Mouse (Mus musculus) forebrain, postnatal 0 days (tissue): Measurements from ENCODE around the gene Gga3. TPM values are rescaled to one million over a fixed set of nuclear protein-coding genes. Genes with fewer than 3 reads are reported as not detected.

Experiments
- ATAC-seq: fragments of 200-750 bp; cut with Nextera tagmentation; 2 replicates; pipeline ENCODE4 v1.8.0; 2017; ENCODE audit warnings: mild to moderate bottlenecking, moderate library complexity
- DNase-seq: peaks from one replicate; pipeline ENCODE4 v3.0.0-alpha.2; 2015
- H3K27ac ChIP-seq: fragments of 300-500 bp; sonication (generic); 2 replicates; pipeline ENCODE4 v1.5.1; 2014; ENCODE audit warnings: low read depth, mild to moderate bottlenecking, antibody characterized with exemption, low read length, moderate library complexity, mixed read lengths
- H3K27me3 ChIP-seq: fragments of 300-500 bp; sonication (generic); 2 replicates; pipeline ENCODE4 v1.6.1; 2014; ENCODE audit warnings: mild to moderate bottlenecking, low read length, mixed read lengths; ENCODE audit not compliant: insufficient read depth
- H3K36me3 ChIP-seq: fragments of 300-500 bp; sonication (generic); 2 replicates; pipeline ENCODE4 v1.6.1; 2014; ENCODE audit warnings: mild to moderate bottlenecking, moderate library complexity; ENCODE audit not compliant: insufficient read depth
- H3K4me1 ChIP-seq: fragments of 300-500 bp; sonication (generic); 2 replicates; pipeline ENCODE4 v1.6.1; 2014; ENCODE audit warnings: antibody characterized with exemption; ENCODE audit not compliant: insufficient read depth
- H3K4me2 ChIP-seq: fragments of 300-500 bp; sonication (generic); 2 replicates; pipeline ENCODE4 v1.6.1; 2014; ENCODE audit warnings: low read depth, mild to moderate bottlenecking, moderate library complexity
- H3K4me3 ChIP-seq: fragments of 300-500 bp; sonication (generic); 2 replicates; pipeline ENCODE4 v1.5.1; 2014; ENCODE audit warnings: low read depth, low read length, mixed read lengths
- H3K9ac ChIP-seq: fragments of 300-500 bp; sonication (generic); 2 replicates; pipeline ENCODE4 v1.6.1; 2014; ENCODE audit warnings: mild to moderate bottlenecking
- H3K9me3 ChIP-seq: fragments of 300-500 bp; sonication (generic); 2 replicates; pipeline ENCODE4 v1.6.1; 2016; ENCODE audit warnings: low read length
- CTCF ChIP-seq: sonication (generic); IDR thresholded peaks from 2 replicates; pipeline ENCODE4 v1.5.1; 2016; ENCODE audit warnings: antibody characterized with exemption, control low read depth, low read depth
- WGBS: fragments of 180-500 bp; shearing (Covaris S2); extraction: QIAGEN DNeasy Blood & Tissue Kit; methylation state at CpG from one replicate; pipeline ENCODE4 v1.1.7; 2014; 5-methylcytosine and 5-hydroxymethylcytosine counted together
- polyA plus RNA-seq: library from polyadenylated mRNA; unstranded; fragments of >200 nt; fragmentation: Nextera tagmentation; extraction: Ambion mirVana; gene quantifications from 2 replicates; pipeline ENCODE4 v1.2.1, GENCODE M21; 2015
- total RNA-seq: library from RNA; depleted of rRNA; stranded (reverse); fragments of >200 nt; gene quantifications from 2 replicates; pipeline ENCODE4 v1.2.3, GENCODE M21; 2014

Gga3 gene
- total and polyA plus RNA-seq, 2 experiments from 2014 or later = 18.5 to 34.0 TPM

DNA sequence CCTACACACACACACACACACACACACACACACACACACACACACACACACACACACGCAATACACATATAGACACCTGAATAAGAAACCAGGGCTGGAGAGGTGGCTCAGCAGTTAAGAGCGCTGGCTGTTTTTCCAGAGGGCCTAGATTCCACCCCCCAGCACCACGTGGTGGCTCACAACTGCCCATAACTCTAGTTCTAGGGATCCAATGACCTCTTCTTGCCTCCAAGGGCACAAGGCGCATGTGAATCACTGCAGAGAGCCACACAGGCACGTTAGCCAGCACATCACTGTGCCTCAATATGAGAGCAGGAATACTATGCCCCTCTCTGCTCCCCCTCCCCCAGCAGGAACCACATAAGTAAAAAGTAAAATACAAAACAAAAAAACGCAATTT lies 13.0 kb upstream of the Gga3 start:
- H3K4me1 ChIP-seq = peaks cover 9% of the 10 kb centered on the region
- no peak overlapping the region for H3K4me3 ChIP-seq
- no peaks in the 10 kb centered on the region for H3K9me3 ChIP-seq
- no peak for DNase-seq
- H3K9ac ChIP-seq = no peak overlapping the region
- H3K27ac ChIP-seq = no peak overlapping the region
- 84% methylated on average over 6 of the region's 6 CpGs for WGBS
- H3K4me2 ChIP-seq = no peak overlapping the region
- TF ChIP-seq CTCF = no peak
- peaks cover 41% of the 10 kb centered on the region for H3K36me3 ChIP-seq
- no peaks in the 10 kb centered on the region for H3K27me3 ChIP-seq
- no peak for ATAC-seq

DNA sequence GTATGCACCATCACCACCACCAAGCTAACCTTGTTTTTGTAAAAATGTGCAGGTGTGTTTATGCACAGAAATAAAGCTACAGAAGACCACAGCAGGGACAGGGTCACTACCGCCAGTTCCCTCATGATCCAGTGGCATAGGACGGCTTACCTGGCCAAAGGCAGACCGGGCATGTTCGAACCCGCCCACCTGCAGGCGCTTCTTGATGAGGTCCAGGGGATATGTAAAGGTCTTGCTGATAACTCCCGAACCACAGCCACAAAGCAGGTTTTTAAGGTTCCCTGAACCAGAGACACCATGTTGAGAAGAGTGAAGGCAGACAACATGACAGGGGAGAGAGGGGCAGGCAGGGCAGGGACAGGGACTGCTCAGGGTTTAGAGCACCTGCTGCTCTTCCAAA lies 12.5 kb upstream of the Gga3 start:
- DNase-seq (no peak), ATAC-seq (no peak)
- Histone ChIP-seq H3K4me3 (no peak overlapping the region), H3K27me3 (no peaks in the 10 kb centered on the region), H3K27ac (no peak overlapping the region), H3K4me1 (peaks cover 14% of the 10 kb centered on the region), H3K4me2 (no peak overlapping the region), H3K36me3 (peaks cover 38% of the 10 kb centered on the region), H3K9me3 (no peaks in the 10 kb centered on the region), H3K9ac (no peak overlapping the region)
- no peak for TF ChIP-seq CTCF
- 93% methylated on average over 7 of the region's 7 CpGs for WGBS

GRCm38 (mm10) chr11:115615875-115616274 lies 12.0 kb upstream of the Gga3 start:
- peaks cover 14% of the 10 kb centered on the region for H3K4me1 ChIP-seq
- H3K36me3 ChIP-seq = peaks cover 33% of the 10 kb centered on the region
- H3K27me3 ChIP-seq = no peaks in the 10 kb centered on the region
- no peak overlapping the region for H3K4me2 ChIP-seq
- TF ChIP-seq CTCF = no peak
- no peak for ATAC-seq
- H3K27ac ChIP-seq = no peak overlapping the region
- WGBS = 85% methylated on average over 6 of the region's 6 CpGs
- H3K9me3 ChIP-seq = no peaks in the 10 kb centered on the region
- no peak for DNase-seq
- no peak overlapping the region for H3K9ac ChIP-seq
- no peak overlapping the region for H3K4me3 ChIP-seq

DNA sequence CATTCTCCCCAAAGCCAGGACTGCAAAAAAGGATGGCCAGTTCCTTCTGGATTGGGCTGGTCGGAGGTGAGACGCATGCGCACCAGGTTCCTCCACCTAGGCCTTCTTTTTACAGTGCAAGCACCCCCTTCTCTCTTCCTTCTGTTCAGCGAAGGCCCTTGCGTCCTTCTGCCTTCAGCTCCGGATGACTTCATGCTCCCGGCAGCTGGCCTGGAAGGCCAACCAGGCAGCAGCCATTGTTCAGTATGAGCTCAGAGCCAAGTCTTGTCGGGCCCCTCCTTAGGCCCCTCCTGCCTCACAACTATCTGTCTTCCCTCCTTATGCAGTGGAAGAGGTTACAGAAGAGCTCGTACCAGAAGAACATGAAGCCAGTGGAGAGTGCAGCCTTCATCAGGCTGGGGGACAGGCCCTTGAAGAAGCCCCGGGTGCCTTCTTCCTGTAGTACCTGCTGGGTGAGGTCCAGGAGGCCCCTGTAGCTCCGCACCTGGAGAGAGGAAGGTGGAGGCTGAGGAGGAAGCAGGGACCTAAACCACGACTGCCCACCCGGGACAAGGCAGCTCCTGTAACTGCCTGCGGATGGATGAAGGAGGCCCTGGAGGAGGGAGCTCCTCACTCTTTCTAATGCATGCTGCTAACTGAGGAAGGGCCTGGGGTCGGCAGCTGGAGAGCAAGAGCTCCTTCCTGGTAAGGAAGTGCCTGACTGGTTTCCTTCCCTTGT lies 11.4 kb upstream of the Gga3 start:
- H3K4me1 ChIP-seq = peaks cover 14% of the 10 kb centered on the region
- peaks cover 27% of the 10 kb centered on the region for H3K36me3 ChIP-seq
- no peak overlapping the region for H3K9ac ChIP-seq
- no peak overlapping the region for H3K4me3 ChIP-seq
- no peaks in the 10 kb centered on the region for H3K9me3 ChIP-seq
- no peak overlapping the region for H3K4me2 ChIP-seq
- H3K27ac ChIP-seq = no peak overlapping the region
- no peak for ATAC-seq
- no peak for DNase-seq
- TF ChIP-seq CTCF = no peak
- WGBS = 81% methylated on average over 15 of the region's 15 CpGs
- no peaks in the 10 kb centered on the region for H3K27me3 ChIP-seq

GRCm38 (mm10) chr11:115614346-115615107 lies 10.7 kb upstream of the Gga3 start:
- Histone ChIP-seq H3K9me3 (no peaks in the 10 kb centered on the region), H3K4me3 (no peak overlapping the region), H3K9ac (no peak overlapping the region), H3K27ac (no peak overlapping the region), H3K4me2 (no peak overlapping the region), H3K36me3 (peaks cover 21% of the 10 kb centered on the region), H3K4me1 (peaks cover 14% of the 10 kb centered on the region), H3K27me3 (no peaks in the 10 kb centered on the region)
- DNase-seq (no peak), ATAC-seq (no peak)
- no peak for TF ChIP-seq CTCF
- 85% methylated on average over 10 of the region's 10 CpGs for WGBS

- Histone ChIP-seq H3K9me3 (no peaks in the 10 kb centered on the region), H3K4me1 (peaks cover 14% of the 10 kb centered on the region), H3K27me3 (no peaks in the 10 kb centered on the region), H3K36me3 (peaks cover 20% of the 10 kb centered on the region), H3K9ac (peak overlapping the region; percentile 67), H3K4me3 (peak overlapping the region; percentile 59), H3K4me2 (peak overlapping the region; percentile 69), H3K27ac (peak overlapping the region; percentile 60)
- TF ChIP-seq CTCF = no peak
- ATAC-seq = no peak; the same call in 1 of the 2 replicates
- no peak for DNase-seq
- under 1% methylated on average over 16 of the region's 16 CpGs for WGBS
These were observed 9.5 kb upstream of the Gga3 start for GRCm38 (mm10) chr11:115613138-115613945.
